Mouse (Mus musculus): ENCODE results near the gene Arid2. TPM values are rescaled to one million over a fixed set of nuclear protein-coding genes. Genes with fewer than 3 reads are reported as not detected.
"Not testable (repeated sequence)": the region's sequence is repeated elsewhere in the genome, so short reads cannot be mapped to it uniquely, and the experiment has no call there.

Gene Arid2
- 10 to 100 TPM; 23.2 to 35.6 TPM for total RNA-seq (2021)
- long read RNA-seq, experiment 1, partial matches to known transcripts = 3 of 4 reads
- long read RNA-seq, experiment 1, other reads (novel, unspliced or antisense) = 1 of 4 reads
- long read RNA-seq, experiment 2, full-length matches to known transcripts = 1 of 10 reads
- long read RNA-seq, experiment 2, partial matches to known transcripts = 8 of 10 reads
- long read RNA-seq, experiment 2, other reads (novel, unspliced or antisense) = 1 of 10 reads

GRCm38 (mm10) chr15:96287369-96287975 is at the start of gene Arid2:
Arid2 (plus strand) TSS chr15:96287518.
- peak; percentile 73 to 75 for DNase-seq (ENCODE audit: low spot score in 2 of 2)

GRCm38 (mm10) chr15:96238071-96238470 is 49.2 kb upstream of the Arid2 start:
- DNase-seq (ENCODE audit: low spot score in 2 of 2) = no peak

GRCm38 (mm10) chr15:96244171-96244570 is 43.1 kb upstream of the Arid2 start:
- no peak for DNase-seq (ENCODE audit: low spot score in 2 of 2)

GRCm38 (mm10) chr15:96244715-96245114 is 42.6 kb upstream of the Arid2 start:
- DNase-seq (ENCODE audit: low spot score in 2 of 2) = not testable (repeated sequence)

GRCm38 (mm10) chr15:96253827-96254226 is 33.5 kb upstream of the Arid2 start:
- no peak for DNase-seq (ENCODE audit: low spot score in 2 of 2)

- no peak for DNase-seq (ENCODE audit: low spot score in 2 of 2)
Measured at GRCm38 (mm10) chr15:96254356-96254755, 33.0 kb upstream of the Arid2 start.

- DNase-seq (ENCODE audit: low spot score in 2 of 2) = no peak
Measured at GRCm38 (mm10) chr15:96257781-96258180, 29.5 kb upstream of the Arid2 start.

GRCm38 (mm10) chr15:96264614-96265013 is 22.7 kb upstream of the Arid2 start:
- DNase-seq (ENCODE audit: low spot score in 2 of 2) = no peak

- DNase-seq (ENCODE audit: low spot score in 2 of 2) = no peak
Measured at GRCm38 (mm10) chr15:96267933-96268332, 19.4 kb upstream of the Arid2 start.

- DNase-seq (ENCODE audit: low spot score in 2 of 2) = no peak
Measured at GRCm38 (mm10) chr15:96268610-96269009, 18.7 kb upstream of the Arid2 start.

- DNase-seq (ENCODE audit: low spot score in 2 of 2) = no peak
Measured at GRCm38 (mm10) chr15:96269402-96269801, 17.9 kb upstream of the Arid2 start.

GRCm38 (mm10) chr15:96270272-96270880 is 16.9 kb upstream of the Arid2 start:
- DNase-seq (ENCODE audit: low spot score in 2 of 2) = no peak

- no peak for DNase-seq (ENCODE audit: low spot score in 2 of 2)
Measured at GRCm38 (mm10) chr15:96272356-96272755, 15.0 kb upstream of the Arid2 start.

- DNase-seq (ENCODE audit: low spot score in 2 of 2) = no peak
Measured at GRCm38 (mm10) chr15:96274341-96274740, 13.0 kb upstream of the Arid2 start.

- DNase-seq (ENCODE audit: low spot score in 2 of 2) = no peak
Measured at GRCm38 (mm10) chr15:96275198-96275597, 12.1 kb upstream of the Arid2 start.

GRCm38 (mm10) chr15:96275810-96276493 is 11.4 kb upstream of the Arid2 start:
- DNase-seq (ENCODE audit: low spot score in 2 of 2) = no peak

GRCm38 (mm10) chr15:96277061-96277460 is 10.3 kb upstream of the Arid2 start:
- no peak for DNase-seq (ENCODE audit: low spot score in 2 of 2)

GRCm38 (mm10) chr15:96281236-96281635 is 6.1 kb upstream of the Arid2 start:
- DNase-seq (ENCODE audit: low spot score in 2 of 2) = no peak

- no peak for DNase-seq (ENCODE audit: low spot score in 2 of 2)
Measured at GRCm38 (mm10) chr15:96283141-96283540, 4.2 kb upstream of the Arid2 start.

GRCm38 (mm10) chr15:96283920-96284431 is 3.3 kb upstream of the Arid2 start:
- DNase-seq (ENCODE audit: low spot score in 2 of 2) = peak in 1 of 2 experiments; percentile 24

- peak; percentile 66 to 67 for DNase-seq (ENCODE audit: low spot score in 2 of 2)
Measured at GRCm38 (mm10) chr15:96284711-96285322, 2.5 kb upstream of the Arid2 start.

Data from adrenal gland, adult 18-20 months (tissue).